Mouse (Mus musculus) kidney, adult 2 months (tissue): ENCODE data around the gene Rb1.

Experiments used
- CTCF ChIP-seq: fragments of 200-500 bp; conservative IDR thresholded peaks from 2 replicates; pipeline ENCODE4 v1.5.1; 2011; ENCODE audit warnings: low read depth, mild to moderate bottlenecking, control low read depth, low read length, moderate library complexity, mixed read lengths; ENCODE audit not compliant: insufficient read depth, insufficient read length
- POLR2A ChIP-seq: fragments of 200-500 bp; IDR thresholded peaks from one replicate; pipeline ENCODE4 v1.6.1; 2011; ENCODE audit warnings: low read depth, low read length, control low read depth

GRCm38 (mm10) chr14:73137234-73137633 is 188.4 kb downstream of the Rb1 start:
- TF ChIP-seq CTCF (no peak), POLR2A (no peak)
